Mouse (Mus musculus) liver, embryonic 14.5 days (tissue): ENCODE measurements around the gene Arl6ip1.

Experiments
- CTCF ChIP-seq: IDR thresholded peaks from 2 replicates; pipeline ENCODE4 v1.5.1; 2016; ENCODE audit warnings: antibody characterized with exemption, low read depth, control low read depth
- EP300 ChIP-seq: IDR thresholded peaks from 2 replicates; pipeline ENCODE4 v1.6.1; 2016; ENCODE audit warnings: antibody characterized with exemption, low read depth

DNA sequence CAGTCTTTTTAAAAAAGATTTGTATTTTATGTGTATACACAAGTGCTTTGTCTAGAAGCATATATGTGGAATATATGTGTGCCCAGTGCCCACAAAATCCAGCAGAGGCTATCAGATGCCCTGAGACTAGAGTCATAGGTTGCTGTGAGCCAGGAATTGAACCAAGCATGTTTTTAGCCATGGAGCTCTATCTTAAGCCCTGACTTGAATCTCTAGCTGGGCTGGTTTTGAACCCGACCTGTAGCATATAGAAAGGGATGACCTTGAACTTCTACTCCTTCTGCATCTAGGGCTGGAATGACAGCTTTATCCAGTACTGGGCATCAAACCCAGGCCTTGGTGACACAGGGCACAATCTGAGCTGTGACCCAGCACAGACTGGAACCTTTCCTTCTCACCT lies 8.8 kb downstream of the Arl6ip1 start:
- no peak for TF ChIP-seq CTCF
- no peak for TF ChIP-seq EP300
